Mouse (Mus musculus): ENCODE data around the gene Sept1. TPM values are rescaled to one million over a fixed set of nuclear protein-coding genes. Genes with fewer than 3 reads are reported as not detected.
"Not testable (repeated sequence)": the region's sequence is repeated elsewhere in the genome, so short reads cannot be mapped to it uniquely, and the experiment has no call there.

The Sept1 gene
- total RNA-seq, 2 experiments from 2014 or later, result 5.5 to 5.9 TPM

DNA sequence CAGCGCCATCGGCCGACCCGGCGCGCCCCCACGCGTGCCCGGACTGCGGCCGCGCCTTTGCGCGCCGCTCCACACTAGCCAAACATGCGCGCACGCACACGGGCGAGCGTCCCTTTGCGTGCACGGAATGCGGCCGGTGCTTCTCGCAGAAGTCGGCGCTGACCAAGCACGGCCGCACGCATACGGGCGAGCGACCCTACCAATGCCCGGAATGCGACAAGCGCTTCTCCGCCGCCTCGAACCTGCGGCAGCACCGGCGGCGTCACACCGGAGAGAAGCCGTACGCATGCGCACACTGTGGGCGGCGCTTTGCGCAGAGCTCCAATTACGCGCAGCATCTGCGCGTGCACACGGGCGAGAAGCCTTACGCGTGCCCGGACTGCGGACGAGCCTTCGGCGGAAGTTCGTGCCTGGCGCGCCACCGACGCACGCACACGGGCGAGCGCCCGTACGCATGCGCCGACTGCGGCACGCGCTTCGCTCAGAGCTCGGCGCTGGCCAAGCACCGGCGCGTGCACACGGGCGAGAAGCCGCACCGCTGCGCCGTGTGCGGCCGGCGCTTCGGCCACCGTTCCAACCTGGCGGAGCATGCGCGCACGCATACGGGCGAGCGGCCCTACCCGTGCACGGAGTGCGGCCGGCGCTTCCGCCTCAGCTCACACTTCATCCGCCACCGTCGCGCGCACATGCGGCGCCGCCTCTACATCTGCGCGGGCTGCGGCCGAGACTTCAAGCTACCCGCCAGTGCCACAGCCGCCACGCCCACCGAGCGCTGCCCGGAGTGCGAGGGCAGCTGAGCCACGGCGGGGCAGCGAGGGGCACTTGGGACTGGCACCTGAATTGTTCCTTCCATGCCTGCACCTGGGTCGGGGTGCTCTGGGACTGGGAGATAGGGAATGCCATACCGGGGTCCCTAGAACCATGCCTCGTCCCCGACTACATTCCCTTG, 21.2 kb upstream of the Sept1 start:
- peak; percentile 94 to 95 for DNase-seq (ENCODE audit: low spot score in 2 of 2)

DNA sequence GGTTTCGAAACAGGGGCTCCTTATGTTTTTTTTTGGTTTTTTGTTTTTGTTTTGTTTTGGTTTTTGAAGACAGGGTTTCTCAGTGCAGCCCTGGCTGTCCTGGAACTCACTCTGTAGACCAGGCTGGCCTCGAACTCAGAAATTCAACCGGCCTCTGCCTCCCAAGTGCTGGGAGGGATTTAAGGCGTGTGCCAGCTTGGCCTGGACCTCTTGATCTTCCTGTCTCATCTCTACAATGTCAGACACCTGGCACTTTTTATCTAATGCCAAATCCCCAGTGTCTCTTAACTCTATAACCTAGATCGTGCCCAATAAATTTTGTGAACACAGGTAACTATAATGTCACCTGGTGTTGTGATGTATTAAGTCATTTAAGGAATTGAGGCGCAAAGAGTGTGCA, 20.4 kb upstream of the Sept1 start:
- no peak for DNase-seq (ENCODE audit: low spot score in 2 of 2)

DNA sequence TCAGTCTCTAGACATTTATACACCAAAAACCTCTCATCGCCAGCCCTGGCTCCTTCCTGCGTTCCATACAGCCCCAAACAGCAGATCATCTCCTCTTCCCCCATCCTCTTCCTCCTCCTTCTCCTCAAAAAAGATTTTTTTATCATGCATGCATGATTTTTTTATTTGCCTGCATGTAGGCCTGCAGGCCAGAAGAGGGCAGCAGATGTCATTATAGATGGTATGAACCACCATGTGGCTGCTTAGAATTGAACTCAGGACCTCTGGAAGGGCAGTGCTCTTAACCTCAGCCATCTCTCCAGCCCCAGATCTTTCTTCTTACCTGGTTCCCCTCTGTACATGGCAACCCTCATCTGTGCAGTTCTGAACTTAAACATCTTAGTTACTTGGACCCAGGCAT, 19.5 kb upstream of the Sept1 start:
- DNase-seq (ENCODE audit: low spot score in 2 of 2), result no peak

DNA sequence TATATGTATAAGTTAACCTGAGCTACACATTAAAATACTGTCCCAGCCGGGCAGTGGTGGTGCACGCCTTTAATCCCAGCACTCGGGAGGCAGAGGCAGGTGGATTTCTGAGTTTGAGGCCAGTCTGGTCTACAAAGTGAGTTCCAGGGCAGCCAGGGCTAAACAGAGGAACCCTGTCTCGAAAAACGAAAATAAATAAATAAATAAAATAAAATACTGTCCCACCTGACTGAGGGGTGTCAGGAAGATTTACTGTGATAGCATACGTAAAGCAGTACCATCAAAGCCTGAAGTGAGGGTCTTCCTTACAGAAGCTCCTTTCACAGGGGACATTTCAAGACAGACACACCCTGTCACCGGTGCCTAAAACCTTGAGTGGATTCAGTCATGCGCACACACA, 17.6 kb upstream of the Sept1 start:
- DNase-seq (ENCODE audit: low spot score in 2 of 2), result not testable (repeated sequence)

DNA sequence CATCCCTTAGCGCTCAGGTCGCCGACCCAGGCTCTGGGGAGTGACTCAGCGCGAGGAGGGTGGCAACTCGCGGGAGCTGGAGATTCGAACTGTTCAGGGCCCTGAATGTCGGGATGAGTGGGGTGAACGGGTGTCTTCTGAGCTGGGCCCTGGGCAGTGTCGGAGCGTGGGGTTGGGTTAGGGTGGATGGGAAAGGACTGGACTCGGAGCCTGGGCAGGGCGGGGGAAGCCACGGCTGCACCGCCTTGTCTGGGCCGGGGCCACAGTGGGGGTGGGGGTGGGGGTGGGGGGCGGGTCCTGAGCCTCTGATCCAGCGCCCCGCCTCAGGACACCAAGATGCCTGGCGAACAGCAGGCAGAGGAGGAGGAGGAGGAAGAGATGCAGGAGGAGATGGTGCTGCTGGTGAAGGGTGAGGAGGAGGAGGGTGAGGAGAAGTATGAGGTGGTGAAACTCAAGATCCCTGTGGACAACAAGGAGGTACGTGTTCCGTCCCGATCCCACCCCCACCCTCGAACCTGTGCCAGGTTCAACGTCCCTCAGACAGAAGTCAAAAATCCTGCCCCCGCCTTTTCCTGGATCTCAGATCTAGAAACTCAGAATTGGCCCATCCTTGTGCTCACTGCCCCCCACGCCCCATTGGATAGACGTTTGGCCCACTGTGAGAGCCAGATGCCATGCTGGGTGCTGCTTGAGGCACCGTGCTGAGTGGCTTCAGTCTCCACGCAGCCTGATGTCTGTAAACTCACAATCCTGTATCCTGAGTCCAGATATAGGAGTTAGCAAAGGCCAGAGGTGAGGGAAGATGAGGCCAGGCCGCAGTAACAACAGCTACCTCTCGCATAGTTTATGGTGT, 12.0 kb upstream of the Sept1 start:
- no peak for DNase-seq (ENCODE audit: low spot score in 2 of 2)

DNA sequence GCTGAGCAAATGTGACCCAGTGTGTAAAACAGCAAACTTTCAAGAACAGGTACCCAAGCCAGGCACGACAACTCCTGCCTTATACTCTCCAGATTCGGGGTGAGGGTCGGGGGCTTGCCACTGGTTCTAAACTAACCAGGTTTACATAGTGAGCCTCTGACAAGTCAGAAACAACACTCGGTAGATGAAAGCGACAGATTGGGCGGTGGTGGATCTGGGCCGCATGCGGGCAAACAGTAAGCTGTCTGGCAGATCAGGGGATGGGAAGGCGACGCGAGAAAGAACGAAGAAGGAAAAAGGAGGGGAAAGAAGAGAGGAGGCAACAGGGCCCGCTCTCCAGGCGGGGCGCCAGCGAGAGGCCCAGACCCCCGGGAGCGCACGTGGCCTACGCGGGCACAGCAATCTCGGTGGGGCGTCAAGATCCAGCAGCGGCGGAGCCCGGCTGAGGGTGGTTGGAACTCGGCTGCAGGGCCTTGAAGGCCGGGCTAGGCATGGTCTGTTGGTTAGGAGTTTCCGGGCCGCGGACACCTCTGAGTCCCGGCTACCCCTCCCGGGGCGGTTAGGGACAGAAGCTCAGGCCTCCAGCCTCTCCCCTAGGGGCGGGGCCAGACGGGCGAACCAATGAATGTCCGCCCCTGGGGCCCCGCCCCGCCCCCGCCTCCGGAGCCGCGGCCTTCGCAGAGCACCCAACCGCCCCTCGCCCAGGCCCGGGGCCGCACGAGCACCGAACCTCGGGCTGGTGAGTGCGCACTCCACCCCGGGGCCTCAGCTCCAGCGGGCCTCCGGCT, 11.1 kb upstream of the Sept1 start, which contains the start of gene Zfp771:
Zfp771 (plus strand) TSS at position 405 of the 788 bp plus-strand sequence.
- DNase-seq (ENCODE audit: low spot score in 2 of 2), result peak; percentile 93 to 95

DNA sequence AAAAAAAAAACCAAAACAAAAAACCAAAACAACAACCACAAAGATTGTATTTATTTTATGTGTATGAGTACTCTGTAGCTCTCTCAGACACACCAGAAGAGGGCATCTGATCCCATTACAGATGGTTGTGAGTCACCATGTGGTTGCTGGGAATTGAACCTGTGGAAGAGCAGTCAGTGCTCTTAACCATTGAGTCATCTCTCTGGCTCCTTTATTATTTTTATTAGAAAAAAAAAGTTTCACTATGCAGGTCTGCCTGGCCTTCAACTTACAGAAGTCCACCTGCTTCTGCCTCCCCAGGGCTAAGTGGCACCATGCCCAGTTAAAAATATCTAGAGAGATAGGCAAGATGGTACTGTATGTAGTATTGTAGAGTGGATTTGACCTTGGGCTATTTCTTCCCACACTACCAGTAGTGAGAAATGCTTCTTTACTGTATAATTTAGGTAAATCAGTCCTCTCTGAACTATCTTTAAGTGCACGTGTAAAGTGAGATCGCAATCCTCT, 10.5 kb upstream of the Sept1 start:
- no peak for DNase-seq (ENCODE audit: low spot score in 2 of 2)

DNA sequence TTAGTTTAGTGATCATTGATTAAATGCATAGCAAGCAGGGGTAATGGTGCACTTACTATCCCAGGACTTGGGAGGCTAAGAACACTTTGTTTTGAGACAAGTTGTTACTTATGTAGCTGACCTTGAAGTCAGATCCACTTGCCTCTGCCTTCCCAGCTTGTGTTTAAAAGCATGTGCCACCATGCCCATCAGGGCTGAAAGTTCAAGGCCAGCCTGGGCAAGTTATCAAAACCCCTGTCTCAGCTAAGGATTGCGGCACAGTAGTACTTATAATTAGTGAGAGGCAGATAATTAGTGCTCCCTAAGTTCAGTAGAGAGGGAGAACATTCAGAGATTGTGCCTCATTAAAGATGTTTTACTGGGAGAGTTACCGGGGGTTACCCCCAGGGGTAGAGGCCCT, 1.8 kb upstream of the Sept1 start:
- no peak for DNase-seq (ENCODE audit: low spot score in 2 of 2)

DNA sequence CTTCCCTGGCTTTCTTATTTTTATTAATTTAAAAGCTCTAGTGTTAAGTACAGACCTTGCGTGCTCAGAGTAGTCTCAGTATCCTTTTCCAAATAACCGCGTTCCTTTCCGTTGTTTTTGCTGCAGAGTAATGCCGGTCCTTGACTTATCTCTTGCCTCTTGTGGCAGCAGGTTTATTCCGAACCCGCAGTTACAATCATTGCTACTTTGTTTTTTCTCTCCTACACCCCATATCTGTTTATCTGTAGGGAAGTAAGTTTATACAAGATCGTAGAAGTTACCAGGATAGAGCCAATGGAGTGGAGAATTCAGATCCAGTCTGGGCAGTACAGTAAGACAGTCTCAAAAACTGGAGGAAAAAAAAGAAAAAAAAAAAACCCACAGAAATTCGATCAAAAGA, 835 bp upstream of the Sept1 start:
- DNase-seq (ENCODE audit: low spot score in 2 of 2), result no peak

DNA sequence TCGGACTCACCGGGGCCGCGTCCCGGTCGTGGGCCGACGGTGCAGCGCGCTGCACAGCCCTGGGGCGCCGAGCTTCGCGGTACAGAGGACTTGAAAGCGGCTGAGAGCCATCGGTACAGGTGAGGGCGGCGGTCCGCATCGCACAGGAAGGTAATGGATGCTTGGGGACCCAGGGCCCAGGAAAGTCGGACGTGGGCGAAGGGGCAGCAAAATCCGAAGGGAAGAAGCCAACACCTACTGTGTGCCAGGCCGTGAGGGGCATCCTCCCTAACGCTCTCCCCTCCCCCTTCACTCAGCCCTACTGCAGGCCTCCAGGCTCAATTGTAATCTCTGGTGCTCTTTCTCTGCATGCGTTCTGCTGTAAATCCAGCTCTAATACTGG, 429 bp upstream of the Sept1 start:
- no peak for DNase-seq (ENCODE audit: low spot score in 2 of 2)

DNA sequence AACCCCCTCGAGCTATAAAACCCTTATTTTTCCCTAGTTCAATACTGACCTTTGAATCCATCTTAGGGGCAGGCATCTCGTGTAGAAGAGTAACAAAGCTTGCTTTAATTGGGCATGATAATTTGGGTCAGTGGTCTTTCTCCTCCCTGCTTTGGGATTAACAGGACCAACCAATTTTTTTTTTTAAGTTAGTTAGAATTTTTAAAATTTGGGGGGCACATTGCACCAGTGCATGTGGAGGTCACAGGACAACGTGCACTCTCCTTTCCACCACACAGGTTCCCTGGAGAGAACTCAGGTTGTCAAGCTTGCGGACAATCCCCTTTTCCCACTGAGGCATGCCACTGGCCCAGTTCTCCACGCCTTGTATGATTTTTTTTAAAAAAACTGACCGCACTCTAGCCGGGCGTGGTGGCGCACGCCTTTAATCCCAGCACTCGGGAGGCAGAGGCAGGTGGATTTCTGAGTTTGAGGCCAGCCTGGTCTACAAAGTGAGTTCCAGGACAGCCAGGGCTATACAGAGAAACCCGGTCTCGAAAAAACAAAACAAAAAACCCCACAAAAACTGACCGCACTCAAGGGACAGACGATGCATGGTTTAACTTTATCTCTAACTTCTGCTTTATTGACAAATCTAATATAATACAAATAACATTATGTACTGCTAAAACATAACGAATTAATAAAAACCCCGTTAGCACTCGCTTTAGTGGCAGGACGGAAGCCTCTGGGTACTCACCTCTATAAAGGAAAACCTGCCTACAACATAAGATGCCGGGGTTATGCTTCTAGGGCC, 906 bp downstream of the Sept1 start:
- no peak for DNase-seq (ENCODE audit: low spot score in 2 of 2)

DNA sequence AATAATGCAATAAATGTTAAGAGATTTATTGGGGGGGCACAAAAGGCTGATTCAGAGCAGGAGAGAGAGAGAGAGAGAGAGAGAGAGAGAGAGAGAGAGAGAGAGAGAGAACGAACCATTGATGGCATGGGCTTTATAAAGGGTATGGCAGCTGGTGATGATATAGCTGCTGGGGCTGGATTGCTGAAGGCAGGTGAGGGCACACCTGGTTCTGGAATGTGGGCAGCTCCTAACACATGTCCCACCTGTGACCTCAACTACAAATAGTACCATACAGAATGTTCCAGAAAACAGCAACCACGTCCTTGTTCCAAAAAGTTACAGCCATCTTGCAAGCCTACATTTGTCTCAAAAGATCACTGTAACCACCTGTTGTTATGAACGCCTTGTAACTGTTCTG, 1.6 kb downstream of the Sept1 start:
- DNase-seq (ENCODE audit: low spot score in 2 of 2), result no peak

DNA sequence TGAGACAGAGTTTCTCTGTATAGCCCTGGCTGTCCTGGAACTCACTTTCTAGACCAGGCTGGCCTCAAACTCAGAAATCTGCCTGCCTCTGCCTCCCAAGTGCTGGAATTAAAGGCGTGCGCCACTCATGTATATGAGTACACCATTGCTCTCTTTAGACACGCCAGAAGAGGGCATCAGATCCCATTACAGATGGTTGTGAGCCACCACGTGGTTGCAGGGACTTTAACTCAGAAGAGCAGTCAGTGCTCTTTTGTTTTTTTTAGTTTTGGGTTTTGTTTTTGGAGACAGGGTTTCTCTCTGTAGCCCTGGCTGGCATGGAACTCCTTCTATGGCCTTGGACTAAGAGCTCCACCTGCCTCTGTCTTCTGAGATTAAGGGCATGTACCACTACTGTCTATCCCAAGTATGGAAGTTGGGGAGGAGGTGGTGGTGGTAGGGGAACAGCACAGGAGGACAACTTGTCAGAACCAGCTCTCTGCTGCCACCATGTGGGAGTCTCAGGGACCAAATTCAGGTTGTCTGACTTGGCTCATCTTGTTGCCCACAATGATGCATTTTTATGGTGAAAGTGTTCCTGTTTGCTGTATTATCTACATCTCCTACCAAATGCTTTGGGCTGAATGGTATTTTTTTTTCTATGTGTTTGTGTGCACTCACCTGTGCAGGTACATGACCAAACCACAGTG, 4.2 kb downstream of the Sept1 start:
- peak; percentile 87 to 88 for DNase-seq (ENCODE audit: low spot score in 2 of 2)

DNA sequence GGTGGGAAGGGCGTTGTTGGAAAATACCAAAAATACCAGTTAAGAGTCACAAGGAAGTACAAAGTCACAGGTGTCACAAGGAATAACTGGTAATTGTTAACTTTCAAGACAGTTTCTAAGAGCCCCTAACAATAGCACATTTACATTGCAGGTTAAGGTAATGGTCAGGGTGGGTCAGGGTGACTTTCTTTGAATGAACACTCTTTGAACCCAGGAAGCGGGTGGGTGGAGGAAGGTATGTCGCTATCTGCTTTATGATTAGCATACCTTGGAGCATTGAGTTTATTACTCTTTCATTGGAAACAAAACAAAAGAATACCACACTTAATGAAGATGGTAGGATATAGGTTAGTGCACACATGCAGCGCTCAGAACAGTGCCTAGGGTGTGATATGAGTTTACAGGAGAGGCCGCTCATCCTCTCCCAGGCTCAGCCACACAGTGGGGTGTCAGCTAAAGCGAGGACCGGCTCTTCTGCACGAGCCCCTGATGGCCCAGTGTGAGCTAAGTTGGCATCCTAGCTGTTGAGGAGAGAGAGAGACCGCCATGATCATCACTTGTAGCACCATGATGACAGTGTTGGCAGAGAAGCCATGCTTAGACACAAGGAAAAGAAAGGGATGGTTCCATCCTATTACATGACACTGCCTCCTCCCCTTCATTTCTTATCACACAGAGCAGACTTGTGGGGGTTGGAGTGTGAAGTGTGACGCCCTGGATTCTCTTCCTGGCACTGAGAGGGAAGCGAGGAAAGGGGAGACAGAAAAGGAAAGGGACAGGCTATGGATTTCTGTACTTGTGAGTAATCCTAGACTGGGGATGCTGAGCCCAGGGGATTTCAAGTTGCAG, 7.6 kb downstream of the Sept1 start:
- DNase-seq (ENCODE audit: low spot score in 2 of 2), result no peak

DNA sequence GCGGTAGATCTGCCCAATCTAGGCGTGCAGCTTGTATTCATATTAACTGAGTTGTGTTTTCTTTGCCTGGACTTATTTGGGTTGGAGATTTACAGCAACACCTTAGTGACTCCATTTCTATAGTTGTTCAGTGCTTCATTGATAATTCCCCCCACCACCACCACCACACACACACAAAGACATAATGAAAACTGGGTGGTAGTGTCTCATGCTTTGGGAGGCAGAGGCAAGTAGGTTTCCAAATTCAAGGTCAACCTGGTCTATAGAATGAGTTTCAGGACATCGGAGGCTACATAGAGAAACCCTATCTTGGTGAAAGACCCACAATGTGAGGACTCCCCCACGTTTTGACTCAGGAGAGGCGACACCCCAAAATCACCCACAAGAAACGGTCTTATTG, 8.3 kb downstream of the Sept1 start:
- no peak for DNase-seq (ENCODE audit: low spot score in 2 of 2)

DNA sequence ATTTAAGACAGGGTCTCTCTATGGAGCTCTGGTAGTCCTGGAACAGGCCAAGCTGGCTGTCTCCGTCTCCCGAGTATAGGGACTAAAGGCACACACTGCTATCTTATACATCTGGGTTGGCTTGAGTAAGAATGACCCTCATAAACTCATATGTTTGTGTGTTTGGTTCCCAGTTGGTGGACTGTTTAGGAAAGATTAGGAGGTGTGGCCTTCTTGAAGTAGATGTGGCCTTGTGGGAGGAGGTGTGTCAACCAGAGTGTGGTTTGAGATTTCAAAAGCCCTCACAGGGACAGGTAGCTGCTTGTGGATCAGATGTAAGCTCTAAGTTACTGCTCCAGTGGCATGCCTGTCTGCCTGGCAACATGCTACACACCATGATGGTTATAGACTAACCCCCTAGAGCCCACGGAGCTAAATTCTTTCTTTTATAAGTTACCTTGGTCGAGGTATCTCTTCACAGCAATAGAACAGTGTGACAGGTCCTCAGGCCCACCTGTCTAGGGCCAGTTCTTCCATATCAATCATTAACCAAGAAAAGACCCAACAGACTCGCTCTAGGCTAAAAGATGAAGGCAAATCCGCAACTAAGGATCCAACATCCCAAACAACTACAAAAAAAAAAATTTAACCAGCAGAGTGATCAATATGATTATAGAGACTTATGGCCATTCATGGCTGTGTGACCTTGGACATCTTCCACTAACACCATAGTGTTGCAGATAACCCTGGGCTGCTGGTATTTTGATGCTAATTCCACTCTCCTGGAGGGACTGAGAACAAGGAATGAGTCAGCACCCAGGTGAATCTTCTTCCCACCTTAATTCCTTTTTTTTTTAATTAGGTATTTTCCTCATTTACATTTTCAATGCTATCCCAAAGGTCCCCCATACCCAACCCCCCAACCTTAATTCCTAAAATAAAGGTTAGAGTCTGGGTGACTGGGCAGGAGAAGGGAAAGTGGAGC, 9.1 kb downstream of the Sept1 start:
- DNase-seq (ENCODE audit: low spot score in 2 of 2), result no peak

DNA sequence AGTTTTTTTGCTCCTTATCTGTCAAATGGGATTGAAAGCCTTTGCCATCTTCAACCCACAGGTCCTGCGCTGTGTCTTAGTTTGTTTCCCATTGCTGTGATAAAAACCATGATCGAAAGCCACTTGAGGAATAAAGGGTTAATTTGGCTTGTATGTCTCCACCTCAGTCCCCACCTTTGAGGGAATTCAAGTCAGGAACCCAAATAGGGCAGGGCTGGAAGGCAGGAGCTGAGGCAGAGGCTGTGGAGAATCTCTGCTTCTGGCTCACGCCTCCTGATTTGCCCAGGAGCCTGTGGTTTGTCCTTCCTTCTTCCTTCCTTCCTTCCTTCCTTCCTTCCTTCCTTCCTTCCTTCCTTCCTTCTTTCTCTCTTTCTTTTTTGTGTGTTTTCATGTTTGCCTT, 9.8 kb downstream of the Sept1 start:
- no peak for DNase-seq (ENCODE audit: low spot score in 2 of 2)

DNA sequence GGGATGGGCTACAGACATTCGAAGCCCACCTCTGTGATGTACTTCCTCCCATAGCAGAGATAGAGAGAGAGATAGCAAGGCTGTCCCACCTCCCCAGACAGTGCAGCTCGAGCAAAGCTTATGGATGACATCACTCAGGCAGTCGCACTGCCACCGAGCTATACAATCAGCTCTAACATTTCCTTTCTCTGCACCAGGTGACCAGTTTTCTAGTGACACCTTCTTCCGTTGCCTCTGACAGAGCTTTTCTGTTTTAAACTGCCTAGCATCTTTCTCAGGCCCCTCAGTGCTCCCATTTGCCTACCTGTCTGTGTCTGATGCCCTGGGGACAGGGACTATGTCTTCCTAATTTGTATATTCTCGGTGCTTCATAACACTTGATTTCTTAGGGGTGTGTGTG, 12.5 kb downstream of the Sept1 start:
- DNase-seq (ENCODE audit: low spot score in 2 of 2), result no peak
